Mouse (Mus musculus) lung, embryonic 16.5 days (tissue): ENCODE data around the gene Cd2ap. TPM values are rescaled to one million over a fixed set of nuclear protein-coding genes. Genes with fewer than 3 reads are reported as not detected.

Experiments used
- ATAC-seq: fragments of 200-750 bp; cut with Nextera tagmentation; 2 replicates; pipeline ENCODE4 v1.8.0; 2017; ENCODE audit warnings: low read depth, mild to moderate bottlenecking, moderate library complexity
- H3K27ac ChIP-seq: fragments of 300-500 bp; sonication (generic); 2 replicates; pipeline ENCODE4 v1.5.1; 2014; ENCODE audit warnings: mild to moderate bottlenecking, control low read depth, low read length
- H3K27me3 ChIP-seq: fragments of 300-500 bp; sonication (generic); 2 replicates; pipeline ENCODE4 v1.6.1; 2014; ENCODE audit warnings: low read depth, low read length, mixed read lengths; ENCODE audit not compliant: control insufficient read depth, insufficient read depth
- H3K36me3 ChIP-seq: fragments of 300-500 bp; sonication (generic); 2 replicates; pipeline ENCODE4 v1.6.1; 2014; ENCODE audit warnings: low read length; ENCODE audit not compliant: control insufficient read depth, insufficient read depth
- H3K4me1 ChIP-seq: fragments of 300-500 bp; sonication (generic); replicated peaks from 2 replicates; pipeline ENCODE4 v1.6.1; 2014; ENCODE audit warnings: low read length, mixed read lengths; ENCODE audit not compliant: control insufficient read depth, insufficient read depth
- H3K4me2 ChIP-seq: fragments of 300-500 bp; sonication (generic); 2 replicates; pipeline ENCODE4 v1.6.1; 2014; ENCODE audit warnings: low read depth, low read length, control low read depth
- H3K4me3 ChIP-seq: fragments of 300-500 bp; sonication (generic); 2 replicates; pipeline ENCODE4 v1.5.1; 2014; ENCODE audit warnings: mild to moderate bottlenecking, low read length, control low read depth
- H3K9ac ChIP-seq: fragments of 300-500 bp; sonication (generic); 2 replicates; pipeline ENCODE4 v1.6.1; 2014; ENCODE audit warnings: low read length, control low read depth
- H3K9me3 ChIP-seq: fragments of 300-500 bp; sonication (generic); 2 replicates; pipeline ENCODE4 v1.6.1; 2016; ENCODE audit warnings: low read length; ENCODE audit not compliant: control insufficient read depth
- WGBS: fragments of 180-500 bp; shearing (Covaris S2); extraction: QIAGEN DNeasy Blood & Tissue Kit; methylation state at CpG from one replicate; pipeline ENCODE4 v1.1.7; 2014; 5-methylcytosine and 5-hydroxymethylcytosine counted together
- polyA plus RNA-seq: library from polyadenylated mRNA; unstranded; fragments of >200 nt; fragmentation: Nextera tagmentation; extraction: Ambion mirVana; gene quantifications from 2 replicates; pipeline ENCODE4 v1.2.1, GENCODE M21; 2015

Gene Cd2ap
- polyA plus RNA-seq, 1 experiment from 2014 or later, result 24.2 TPM

DNA sequence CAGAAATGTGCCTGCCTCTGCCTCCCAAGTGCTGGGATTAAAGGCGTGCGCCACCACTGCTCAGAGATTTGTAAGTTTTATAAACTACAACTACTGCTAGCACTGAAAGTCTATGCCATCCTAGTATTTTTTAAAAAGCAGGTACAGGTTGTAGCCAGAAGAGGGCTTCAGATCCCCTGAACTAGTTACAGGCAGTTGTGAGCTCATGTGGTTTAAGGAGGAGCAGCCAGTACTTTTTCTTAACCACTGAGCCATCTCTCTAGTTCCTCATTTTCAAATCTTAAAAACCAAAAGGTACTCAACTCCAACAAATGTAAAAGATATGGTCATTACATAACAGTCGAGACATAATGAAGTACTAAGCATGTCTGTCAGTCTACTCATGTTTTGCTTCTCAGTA, 61.1 kb downstream of the Cd2ap start:
- no peak overlapping the region for H3K9ac ChIP-seq
- peaks cover 6% of the 10 kb centered on the region; the same call in 1 of the 2 replicates for H3K36me3 ChIP-seq
- H3K27ac ChIP-seq, result no peak overlapping the region
- no peaks in the 10 kb centered on the region for H3K9me3 ChIP-seq
- WGBS, result 93% methylated on average over 3 of the region's 3 CpGs
- H3K4me1 ChIP-seq, result no peaks in the 10 kb centered on the region
- no peaks in the 10 kb centered on the region for H3K27me3 ChIP-seq
- H3K4me2 ChIP-seq, result no peak overlapping the region
- ATAC-seq, result no peak
- H3K4me3 ChIP-seq, result no peak overlapping the region

DNA sequence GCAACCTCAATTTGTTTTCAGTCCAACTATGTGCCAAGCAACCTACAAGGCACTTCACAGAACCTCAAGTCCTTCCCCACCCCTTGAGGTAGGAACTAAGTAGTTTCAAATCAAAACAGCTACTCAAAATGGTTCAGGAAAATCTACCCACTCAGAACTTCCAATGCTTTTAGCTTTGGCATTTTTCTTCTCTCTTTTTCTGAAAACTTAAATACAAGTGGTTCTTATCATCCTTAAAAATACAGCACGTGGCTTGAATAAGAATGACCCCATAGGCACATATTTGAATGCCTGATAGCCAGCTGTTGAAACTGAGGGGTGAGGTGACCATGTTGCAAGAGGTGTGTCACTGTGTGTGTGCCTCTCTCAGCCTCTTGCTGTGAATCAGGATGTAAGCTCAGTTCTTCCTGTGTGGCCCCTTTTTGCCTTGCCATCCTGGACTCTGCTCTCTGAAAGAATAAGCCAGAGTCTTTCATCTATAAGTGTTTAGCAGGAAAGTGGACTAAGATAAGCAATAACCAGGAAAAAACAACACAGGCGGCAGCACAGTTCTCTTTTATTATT, 84.0 kb downstream of the Cd2ap start:
- 60% methylated on average over 2 of the region's 2 CpGs for WGBS
- H3K4me3 ChIP-seq, result no peak overlapping the region
- no peaks in the 10 kb centered on the region for H3K27me3 ChIP-seq
- H3K9me3 ChIP-seq, result no peaks in the 10 kb centered on the region
- no peak for ATAC-seq
- no peak overlapping the region for H3K9ac ChIP-seq
- H3K4me1 ChIP-seq, result no peaks in the 10 kb centered on the region
- H3K27ac ChIP-seq, result no peak overlapping the region
- peaks cover 9% of the 10 kb centered on the region; the same call in 1 of the 2 replicates for H3K36me3 ChIP-seq
- H3K4me2 ChIP-seq, result no peak overlapping the region

DNA sequence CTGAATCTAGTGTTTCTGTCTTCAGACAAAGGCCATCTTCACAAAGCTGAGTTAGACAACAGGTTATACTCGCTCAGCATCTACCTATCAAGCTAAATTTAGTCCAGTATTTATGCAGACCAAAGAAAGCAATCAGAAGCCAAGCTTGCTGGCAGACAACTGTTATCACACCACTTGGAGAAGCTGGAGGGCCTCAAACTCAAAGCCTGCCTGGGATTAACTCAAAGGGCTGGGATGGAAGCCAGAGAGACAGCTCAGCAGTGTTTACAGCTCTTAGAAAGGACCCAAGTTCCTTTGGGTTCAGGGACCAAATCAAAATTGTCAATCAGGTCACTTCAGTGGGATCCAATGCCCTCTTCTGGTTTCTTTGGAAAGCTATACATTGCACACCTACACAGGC, 85.7 kb downstream of the Cd2ap start:
- Histone ChIP-seq H3K27me3 (no peaks in the 10 kb centered on the region), H3K36me3 (0 out of 2 replicates have a peak, but pooled peaks cover 3% of the 10 kb centered on the region), H3K4me2 (no peak overlapping the region), H3K27ac (no peak overlapping the region), H3K4me3 (no peak overlapping the region), H3K9ac (no peak overlapping the region), H3K9me3 (no peaks in the 10 kb centered on the region), H3K4me1 (peaks cover 3% of the 10 kb centered on the region; the same call in 1 of the 2 replicates)
- ATAC-seq, result no peak
- 77% methylated on average over 1 of the region's 1 CpGs for WGBS

DNA sequence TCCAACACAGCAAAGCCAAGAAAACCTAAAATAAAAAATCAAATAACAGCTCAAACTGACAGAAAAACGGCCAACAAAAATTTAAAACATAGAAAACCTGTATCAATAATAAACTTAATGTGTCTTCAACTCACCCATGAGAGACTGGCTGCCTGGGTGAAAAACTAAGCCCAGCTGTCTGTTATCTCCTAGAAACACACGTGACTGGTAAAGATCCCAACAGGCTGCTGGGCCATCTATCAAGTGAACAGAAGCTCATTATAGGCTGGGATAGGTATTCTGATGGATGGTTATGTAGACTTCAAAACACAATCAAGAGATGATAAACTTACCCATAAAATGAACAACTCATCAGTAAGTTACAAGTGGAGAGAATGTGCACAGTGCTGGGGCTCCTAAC, 86.7 kb downstream of the Cd2ap start:
- no peak for ATAC-seq
- WGBS, result 63% methylated on average over 2 of the region's 2 CpGs
- peaks cover 3% of the 10 kb centered on the region; the same call in 1 of the 2 replicates for H3K4me1 ChIP-seq

DNA sequence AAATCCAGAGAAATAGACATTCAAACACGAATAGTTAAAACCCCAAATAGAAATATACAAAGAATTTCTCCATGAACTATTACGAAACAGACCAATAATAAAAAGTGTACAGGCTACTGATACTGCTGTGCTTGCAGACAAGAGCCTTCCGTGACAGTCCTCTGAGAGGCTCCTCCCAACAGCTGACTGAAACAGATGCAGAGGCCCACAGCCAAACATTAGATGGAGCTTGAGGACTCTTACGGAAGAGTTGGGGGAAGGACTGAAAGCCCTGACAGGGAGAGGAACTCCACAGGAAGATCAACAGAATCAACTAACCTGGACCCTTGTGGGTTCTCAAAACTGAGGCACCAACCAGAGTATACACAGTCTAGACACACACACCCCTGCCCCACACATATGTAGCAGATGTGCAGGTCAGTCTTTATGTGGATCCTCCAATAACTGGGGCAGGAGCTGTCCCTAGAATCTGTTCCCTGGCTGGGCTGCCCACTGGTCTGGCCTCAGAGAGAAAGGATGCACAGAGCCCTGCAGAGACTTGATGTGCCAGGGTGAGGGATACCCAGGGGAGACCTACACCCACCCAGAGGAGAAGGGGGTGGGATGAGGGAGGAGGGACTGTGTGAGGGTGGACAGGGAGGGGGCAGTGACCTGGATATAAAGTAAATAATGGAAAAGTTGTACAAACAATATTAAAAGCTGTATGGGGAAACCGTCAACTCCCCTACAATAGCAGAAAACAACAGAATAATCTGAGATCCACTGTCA, 87.6 kb downstream of the Cd2ap start:
- no peak overlapping the region for H3K27ac ChIP-seq
- H3K9me3 ChIP-seq, result no peaks in the 10 kb centered on the region
- H3K4me1 ChIP-seq, result peaks cover 3% of the 10 kb centered on the region; the same call in 1 of the 2 replicates
- no peak overlapping the region for H3K9ac ChIP-seq
- no peak overlapping the region for H3K4me3 ChIP-seq
- 72% methylated on average over 5 of the region's 5 CpGs for WGBS
- H3K4me2 ChIP-seq, result no peak overlapping the region
- 0 out of 2 replicates have a peak, but pooled peaks cover 2% of the 10 kb centered on the region for H3K36me3 ChIP-seq
- no peaks in the 10 kb centered on the region for H3K27me3 ChIP-seq
- peak; percentile 79 for ATAC-seq

More for the DNA sequence above, 86.7 kb downstream of the Cd2ap start:
- H3K27me3 ChIP-seq, result no peaks in the 10 kb centered on the region
- H3K36me3 ChIP-seq, result 0 out of 2 replicates have a peak, but pooled peaks cover 3% of the 10 kb centered on the region
- no peak overlapping the region for H3K27ac ChIP-seq
- no peaks in the 10 kb centered on the region for H3K9me3 ChIP-seq
- no peak overlapping the region for H3K4me2 ChIP-seq
- H3K4me3 ChIP-seq, result no peak overlapping the region
- H3K9ac ChIP-seq, result no peak overlapping the region

DNA sequence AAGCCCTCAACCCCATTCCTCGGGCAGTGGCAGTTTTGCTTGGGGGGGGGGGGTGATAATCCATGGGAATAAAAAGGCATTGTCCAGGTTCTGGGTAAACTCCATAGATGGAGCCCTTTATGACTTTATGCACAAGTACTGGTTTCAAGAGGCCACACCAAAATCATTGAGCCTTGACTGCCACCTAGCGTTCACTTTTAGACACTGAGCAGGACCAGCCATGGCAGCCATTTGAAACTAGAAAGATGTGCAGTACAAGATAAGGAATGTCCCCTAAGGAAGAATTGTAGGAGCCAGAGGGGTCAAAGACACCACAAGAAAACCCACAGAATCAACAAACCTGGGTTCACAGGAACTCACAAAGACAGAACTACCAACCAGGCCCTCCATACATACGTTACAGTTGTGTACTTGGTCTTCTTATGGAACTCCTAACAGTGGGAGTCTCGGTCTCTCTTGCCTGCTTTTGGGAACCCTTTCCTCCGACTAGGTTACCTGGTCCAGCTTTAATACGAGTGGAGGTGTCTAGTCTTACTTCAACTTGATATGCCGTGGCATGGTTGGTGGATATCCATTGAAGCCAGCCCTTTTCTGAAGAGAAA, 94.2 kb downstream of the Cd2ap start:
- Histone ChIP-seq H3K9ac (no peak overlapping the region), H3K9me3 (no peaks in the 10 kb centered on the region), H3K4me3 (no peak overlapping the region), H3K36me3 (no peaks in the 10 kb centered on the region), H3K4me1 (peaks cover 2% of the 10 kb centered on the region; the same call in 1 of the 2 replicates), H3K4me2 (no peak overlapping the region), H3K27ac (no peak overlapping the region), H3K27me3 (no peaks in the 10 kb centered on the region)
- 45% methylated on average over 7 of the region's 7 CpGs for WGBS
- peak; percentile 75 for ATAC-seq

DNA sequence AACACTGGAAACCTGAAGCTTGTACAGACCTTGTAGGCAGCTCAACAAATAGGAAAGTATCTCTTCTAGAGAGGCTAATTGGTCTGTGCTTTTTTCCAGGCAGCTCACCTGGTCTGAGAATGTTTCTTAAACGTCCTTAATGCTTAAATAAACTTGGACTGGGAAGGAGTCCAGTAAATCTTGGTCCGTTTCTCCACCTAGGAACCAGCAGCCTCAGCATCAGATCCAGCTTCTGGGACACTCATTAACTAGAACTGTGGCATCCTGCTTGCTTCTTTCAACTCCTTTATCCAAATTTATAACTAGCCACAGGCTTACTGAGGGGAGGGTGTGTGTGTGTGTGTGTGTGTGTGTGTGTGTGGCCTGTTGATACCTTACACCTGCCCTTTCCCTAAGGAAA, 122.7 kb downstream of the Cd2ap start:
- Histone ChIP-seq H3K4me3 (no peak overlapping the region), H3K4me1 (peaks cover 6% of the 10 kb centered on the region; the same call in 1 of the 2 replicates), H3K36me3 (no peaks in the 10 kb centered on the region), H3K27ac (no peak overlapping the region), H3K9me3 (no peaks in the 10 kb centered on the region), H3K9ac (no peak overlapping the region), H3K27me3 (no peaks in the 10 kb centered on the region), H3K4me2 (no peak overlapping the region)
- ATAC-seq, result 0 out of 2 replicates have a peak, but pooled peaks have one; percentile 20
- WGBS, result 32% methylated on average over 2 of the region's 2 CpGs

DNA sequence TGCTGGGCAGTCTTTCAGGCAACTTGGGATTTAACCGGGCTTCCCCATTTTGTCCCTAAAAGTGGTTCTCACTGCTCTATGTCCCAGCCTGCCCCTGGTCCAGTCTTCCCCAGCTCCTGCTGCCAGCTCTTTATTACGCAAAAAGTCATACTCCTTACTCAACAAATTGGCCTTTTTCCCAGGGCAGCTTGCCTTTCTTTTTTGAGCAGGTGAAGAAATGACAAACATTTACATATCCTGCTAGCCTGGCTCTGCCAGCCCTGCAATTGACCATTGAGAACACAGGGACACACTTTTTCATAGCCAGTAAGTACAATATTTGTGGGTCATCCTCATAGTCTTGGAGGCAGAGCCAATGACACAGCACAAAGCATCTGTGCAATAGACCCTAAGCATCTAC, 124.3 kb downstream of the Cd2ap start:
- WGBS, result 70% methylated on average over 2 of the region's 2 CpGs
- Histone ChIP-seq H3K4me3 (no peak overlapping the region), H3K27me3 (no peaks in the 10 kb centered on the region), H3K27ac (no peak overlapping the region), H3K9me3 (no peaks in the 10 kb centered on the region), H3K4me1 (peaks cover 6% of the 10 kb centered on the region; the same call in 1 of the 2 replicates), H3K4me2 (no peak overlapping the region), H3K9ac (no peak overlapping the region), H3K36me3 (no peaks in the 10 kb centered on the region)
- peak; percentile 76 for ATAC-seq
